Mouse (Mus musculus): ENCODE results near the gene 1700057G04Rik. TPM values are rescaled to one million over a fixed set of nuclear protein-coding genes. Genes with fewer than 3 reads are reported as not detected.
"Not testable (repeated sequence)": the region's sequence is repeated elsewhere in the genome, so short reads cannot be mapped to it uniquely, and the experiment has no call there.

1700057G04Rik gene
- total and polyA plus RNA-seq, 2 experiments from 2014 or later, result not detected

DNA sequence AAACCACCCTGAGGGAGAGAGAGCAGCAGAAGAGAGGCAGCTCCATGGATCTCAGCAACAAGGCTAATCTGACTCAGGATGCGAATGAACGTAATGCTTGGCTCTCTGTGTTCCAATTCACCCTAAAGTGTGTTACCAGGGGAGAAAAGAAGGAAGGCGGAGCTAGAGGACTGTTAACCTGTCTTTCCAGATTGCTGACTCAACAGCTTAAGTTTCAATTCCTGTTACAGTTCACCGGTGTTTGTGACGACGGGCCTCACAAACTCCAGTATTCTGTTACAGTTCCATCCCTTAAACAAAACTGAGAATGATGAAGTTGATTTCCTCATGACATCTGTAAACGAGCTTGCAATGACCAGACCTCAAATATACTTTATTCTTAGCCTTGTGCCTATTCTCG lies 4.1 kb upstream of the 1700057G04Rik start:
- Histone ChIP-seq H3K9ac (replicated peaks; ENCODE audit: low read depth, low read length) (no peak overlapping the region), H3K4me1 (ENCODE audit: control insufficient read depth, insufficient read depth) (no peaks in the 10 kb centered on the region), H3K9me3 (replicated peaks; ENCODE audit: control insufficient read depth, low read length) (no peaks in the 10 kb centered on the region), H3K27me3 (ENCODE audit: control insufficient read depth, insufficient read depth, low read length) (no peaks in the 10 kb centered on the region), H3K4me3 (ENCODE audit: low read depth, low read length) (no peak overlapping the region), H3K4me2 (ENCODE audit: low read depth, low read length) (no peak overlapping the region), H3K36me3 (replicated peaks; ENCODE audit: control insufficient read depth, insufficient read depth, low read length) (no peaks in the 10 kb centered on the region), H3K27ac (ENCODE audit: low read depth) (no peak overlapping the region)
- WGBS, result 81% methylated on average over 8 of the region's 8 CpGs
- DNase-seq (ENCODE audit: low spot score) (no peak), ATAC-seq (ENCODE audit: insufficient read depth, low read depth) (no peak)
- no peak for TF ChIP-seq CTCF (IDR thresholded peaks at IDR 0.05; ENCODE audit: low read depth)

- 82% methylated on average over 8 of the region's 8 CpGs for WGBS
- Histone ChIP-seq H3K4me2 (ENCODE audit: low read depth, low read length) (no peak overlapping the region), H3K36me3 (replicated peaks; ENCODE audit: control insufficient read depth, insufficient read depth, low read length) (no peaks in the 10 kb centered on the region), H3K27me3 (ENCODE audit: control insufficient read depth, insufficient read depth, low read length) (no peaks in the 10 kb centered on the region), H3K4me3 (ENCODE audit: low read depth, low read length) (no peak overlapping the region), H3K9me3 (replicated peaks; ENCODE audit: control insufficient read depth, low read length) (no peaks in the 10 kb centered on the region), H3K27ac (ENCODE audit: low read depth) (no peak overlapping the region), H3K9ac (replicated peaks; ENCODE audit: low read depth, low read length) (no peak overlapping the region), H3K4me1 (ENCODE audit: control insufficient read depth, insufficient read depth) (no peaks in the 10 kb centered on the region)
- DNase-seq (ENCODE audit: low spot score) (no peak), ATAC-seq (ENCODE audit: insufficient read depth, low read depth) (no peak)
- TF ChIP-seq CTCF (IDR thresholded peaks at IDR 0.05; ENCODE audit: low read depth), result no peak
- no peak for TF ChIP-seq EP300 (IDR thresholded peaks at IDR 0.05; ENCODE audit: low read depth)
These were observed 3.5 kb upstream of the 1700057G04Rik start for GRCm38 (mm10) chr9:92305620-92306220.

DNA sequence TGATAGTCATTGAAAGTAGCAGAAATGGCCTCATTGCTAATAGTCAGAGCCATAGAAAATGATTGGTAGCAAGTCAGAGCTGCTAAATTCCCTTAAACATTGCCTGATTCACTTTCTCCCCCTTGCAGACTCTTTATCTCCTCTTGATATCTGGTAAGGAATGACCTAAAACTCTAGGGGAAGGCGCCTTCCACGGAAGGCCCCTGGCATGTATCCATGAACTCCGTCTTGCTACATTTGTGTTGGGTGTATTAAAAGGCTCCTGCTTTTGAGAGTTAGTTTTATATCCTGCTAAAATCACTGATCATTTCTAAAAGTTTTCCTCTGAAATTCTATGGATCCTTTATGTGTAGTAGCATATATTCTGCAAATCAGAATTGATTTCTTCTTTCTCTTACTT lies 7.6 kb downstream of the 1700057G04Rik start:
- H3K4me3 ChIP-seq (ENCODE audit: low read depth, low read length), result no peak overlapping the region
- TF ChIP-seq CTCF (IDR thresholded peaks at IDR 0.05; ENCODE audit: low read depth) (no peak), EP300 (IDR thresholded peaks at IDR 0.05; ENCODE audit: low read depth) (no peak)
- no peaks in the 10 kb centered on the region for H3K9me3 ChIP-seq (replicated peaks; ENCODE audit: control insufficient read depth, low read length)
- H3K36me3 ChIP-seq (replicated peaks; ENCODE audit: control insufficient read depth, insufficient read depth, low read length), result no peaks in the 10 kb centered on the region
- no peak for DNase-seq (ENCODE audit: low spot score)
- 63% methylated on average over 3 of the region's 3 CpGs for WGBS
- H3K4me2 ChIP-seq (ENCODE audit: low read depth, low read length), result no peak overlapping the region
- no peaks in the 10 kb centered on the region for H3K4me1 ChIP-seq (ENCODE audit: control insufficient read depth, insufficient read depth)
- no peak for ATAC-seq (ENCODE audit: insufficient read depth, low read depth)
- H3K27me3 ChIP-seq (ENCODE audit: control insufficient read depth, insufficient read depth, low read length), result no peaks in the 10 kb centered on the region
- no peak overlapping the region for H3K27ac ChIP-seq (ENCODE audit: low read depth)
- no peak overlapping the region for H3K9ac ChIP-seq (replicated peaks; ENCODE audit: low read depth, low read length)

DNA sequence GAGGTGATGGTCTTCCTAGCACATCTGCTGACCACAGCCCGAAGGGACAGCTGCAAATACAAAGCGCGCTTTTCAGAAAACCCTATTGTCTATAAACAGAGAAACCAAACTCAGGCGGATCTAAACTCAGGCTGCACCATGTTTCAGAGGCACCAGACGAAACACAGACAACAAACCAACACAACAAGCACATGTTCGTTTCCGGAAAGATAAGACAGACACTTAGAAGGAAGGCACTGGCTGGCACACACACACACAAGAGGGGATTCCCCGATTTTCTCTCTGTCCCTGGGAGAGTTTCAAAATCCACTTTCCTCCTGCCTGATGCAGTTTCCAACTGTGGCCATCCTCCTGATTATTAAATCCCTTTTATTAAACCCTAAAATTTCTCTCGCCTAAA lies 16.8 kb downstream of the 1700057G04Rik start:
- not testable (repeated sequence) for DNase-seq (ENCODE audit: low spot score); ATAC-seq (ENCODE audit: insufficient read depth, low read depth); H3K4me1 ChIP-seq (ENCODE audit: control insufficient read depth, insufficient read depth); H3K27ac ChIP-seq (ENCODE audit: low read depth); H3K4me2 ChIP-seq (ENCODE audit: low read depth, low read length); H3K4me3 ChIP-seq (ENCODE audit: low read depth, low read length); H3K36me3 ChIP-seq (replicated peaks; ENCODE audit: control insufficient read depth, insufficient read depth, low read length); H3K9me3 ChIP-seq (replicated peaks; ENCODE audit: control insufficient read depth, low read length); H3K27me3 ChIP-seq (ENCODE audit: control insufficient read depth, insufficient read depth, low read length); H3K9ac ChIP-seq (replicated peaks; ENCODE audit: low read depth, low read length)
- 57% methylated on average over 9 of the region's 9 CpGs for WGBS

DNA sequence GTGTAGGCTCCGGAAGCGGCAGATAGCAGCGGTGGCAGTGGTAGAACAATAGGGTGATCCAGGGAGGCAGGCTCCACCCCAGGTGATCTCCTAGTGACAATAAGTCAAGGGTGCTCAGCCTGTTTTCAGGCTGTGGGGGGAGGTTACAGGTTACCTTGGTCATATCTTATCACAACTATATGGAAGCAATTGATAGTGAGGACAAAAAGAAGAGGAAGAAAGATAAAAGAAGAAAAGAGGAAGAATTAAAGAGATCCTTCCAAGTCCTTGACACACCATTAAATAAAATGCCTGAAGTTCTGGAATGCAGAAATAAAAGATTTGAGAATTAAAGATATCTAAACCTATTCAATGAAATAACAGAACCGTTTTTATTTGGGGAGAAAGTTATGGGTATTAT lies 17.6 kb downstream of the 1700057G04Rik start:
- Histone ChIP-seq H3K4me1 (ENCODE audit: control insufficient read depth, insufficient read depth) (no peaks in the 10 kb centered on the region), H3K36me3 (replicated peaks; ENCODE audit: control insufficient read depth, insufficient read depth, low read length) (no peaks in the 10 kb centered on the region), H3K27me3 (ENCODE audit: control insufficient read depth, insufficient read depth, low read length) (no peaks in the 10 kb centered on the region), H3K4me3 (ENCODE audit: low read depth, low read length) (no peak overlapping the region), H3K27ac (ENCODE audit: low read depth) (no peak overlapping the region), H3K4me2 (ENCODE audit: low read depth, low read length) (no peak overlapping the region), H3K9me3 (replicated peaks; ENCODE audit: control insufficient read depth, low read length) (no peaks in the 10 kb centered on the region), H3K9ac (replicated peaks; ENCODE audit: low read depth, low read length) (no peak overlapping the region)
- ATAC-seq (ENCODE audit: insufficient read depth, low read depth) (no peak), DNase-seq (ENCODE audit: low spot score) (no peak)
- 84% methylated on average over 4 of the region's 4 CpGs for WGBS
- TF ChIP-seq EP300 (IDR thresholded peaks at IDR 0.05; ENCODE audit: low read depth) (no peak), CTCF (IDR thresholded peaks at IDR 0.05; ENCODE audit: low read depth) (no peak)

GRCm38 (mm10) chr9:92331383-92331782 lies 22.2 kb downstream of the 1700057G04Rik start:
- H3K9me3 ChIP-seq (replicated peaks; ENCODE audit: control insufficient read depth, low read length), result no peaks in the 10 kb centered on the region
- no peaks in the 10 kb centered on the region for H3K27me3 ChIP-seq (ENCODE audit: control insufficient read depth, insufficient read depth, low read length)
- no peak for TF ChIP-seq EP300 (IDR thresholded peaks at IDR 0.05; ENCODE audit: low read depth)
- no peak for TF ChIP-seq CTCF (IDR thresholded peaks at IDR 0.05; ENCODE audit: low read depth)
- H3K27ac ChIP-seq (ENCODE audit: low read depth), result no peak overlapping the region
- no peaks in the 10 kb centered on the region for H3K36me3 ChIP-seq (replicated peaks; ENCODE audit: control insufficient read depth, insufficient read depth, low read length)
- H3K4me3 ChIP-seq (ENCODE audit: low read depth, low read length), result no peak overlapping the region
- H3K4me2 ChIP-seq (ENCODE audit: low read depth, low read length), result no peak overlapping the region
- H3K4me1 ChIP-seq (ENCODE audit: control insufficient read depth, insufficient read depth), result no peaks in the 10 kb centered on the region
- 82% methylated on average over 4 of the region's 4 CpGs for WGBS
- DNase-seq (ENCODE audit: low spot score), result no peak
- H3K9ac ChIP-seq (replicated peaks; ENCODE audit: low read depth, low read length), result no peak overlapping the region
- no peak for ATAC-seq (ENCODE audit: insufficient read depth, low read depth)
